Mouse (Mus musculus) cerebellum, adult 2 months (tissue): ENCODE data around the gene Kifap3.

Experiments used
- CTCF ChIP-seq: fragments of 200-500 bp; IDR thresholded peaks from 2 replicates; pipeline ENCODE4 v1.5.1; 2011; ENCODE audit warnings: low read depth, mild to moderate bottlenecking, control low read depth, low read length, moderate library complexity, borderline replicate concordance; ENCODE audit not compliant: insufficient read depth
- POLR2A ChIP-seq: fragments of 200-500 bp; IDR thresholded peaks from 2 replicates; pipeline ENCODE4 v1.6.1; 2011; ENCODE audit warnings: low read length, control low read depth, borderline replicate concordance; ENCODE audit not compliant: insufficient read depth

DNA sequence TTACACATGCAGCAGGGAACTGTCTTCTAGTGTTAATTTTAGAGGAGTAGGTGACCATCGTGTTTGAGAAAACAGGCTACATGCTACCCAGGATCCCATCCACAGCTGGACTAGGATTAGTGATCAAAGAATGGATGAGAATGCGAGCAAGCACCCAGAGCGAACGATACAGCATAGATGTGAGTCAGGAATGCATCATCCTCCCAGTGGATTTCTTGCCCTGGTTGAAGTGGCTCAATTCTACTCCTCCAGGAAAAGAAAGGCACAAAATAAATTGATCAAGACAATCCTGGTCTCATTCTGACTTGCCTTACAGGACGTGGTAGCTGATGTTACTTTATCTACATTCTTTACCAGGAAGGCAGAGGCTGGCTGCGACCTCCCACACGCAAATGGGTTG lies 149.5 kb downstream of the Kifap3 start, which contains the start of gene Scyl3:
- TF ChIP-seq CTCF (no peak), POLR2A (no peak)
